19 mouse cellular contexts compared by ENCODE assay signal in genomic region chr4:53356374-53356773, GRCm38 (mm10).
DNase-seq lines count a peak whose midpoint lies in the region; ATAC-seq and TF ChIP-seq lines count a peak whose summit lies in the region.
"Had no signal": no experiment of that assay in that cellular context is flagged by ENCODE, and none has a peak within 500 bp of the region (broad histone marks: within the 10 kb centered on the region; RNA-seq: fewer than 3 reads in every experiment).

No protein-coding gene starts in this region.

- H3K4me1 ChIP-seq in forebrain, postnatal 0 days (ENCODE audit: insufficient read depth): no peaks in the 10 kb centered on the region
- peaks cover 16% of the 10 kb centered on the region for H3K4me1 ChIP-seq in forebrain, embryonic 10.5 days
- no peaks in the 10 kb centered on the region for H3K4me1 ChIP-seq in midbrain, postnatal 0 days (ENCODE audit: insufficient read depth, low read length)
- H3K4me1 ChIP-seq in midbrain, embryonic 15.5 days: 0 out of 2 replicates have a peak, but pooled peaks cover 2% of the 10 kb centered on the region
- H3K4me1 ChIP-seq in stomach, postnatal 0 days (replicated peaks; ENCODE audit: control insufficient read depth, insufficient read depth): no peaks in the 10 kb centered on the region

- no peak overlapping the region for H3K4me2 ChIP-seq in forebrain, postnatal 0 days (ENCODE audit: low read depth)
- no peak overlapping the region for H3K4me2 ChIP-seq in midbrain, postnatal 0 days (ENCODE audit: low read depth, low read length, poor library complexity, severe bottlenecking)
- H3K4me2 ChIP-seq in midbrain, embryonic 15.5 days: no peak overlapping the region
- no peak overlapping the region for H3K4me2 ChIP-seq in stomach, postnatal 0 days (replicated peaks; ENCODE audit: low read depth)
- H3K4me2 ChIP-seq: forebrain, embryonic 15.5 days; midbrain, embryonic 11.5 days had no signal

- no peak overlapping the region for H3K27ac ChIP-seq in forebrain, postnatal 0 days (ENCODE audit: low read depth, low read length)
- H3K27ac ChIP-seq in forebrain, embryonic 10.5 days: no peak overlapping the region
- H3K27ac ChIP-seq in layer of hippocampus, adult 2 months: peak overlapping the region; percentile 56
- no peak overlapping the region for H3K27ac ChIP-seq in midbrain, postnatal 0 days (ENCODE audit: low read depth, low read length)
- no peak overlapping the region for H3K27ac ChIP-seq in midbrain, embryonic 15.5 days
- no peak overlapping the region for H3K27ac ChIP-seq in stomach, postnatal 0 days (replicated peaks)
- H3K27ac ChIP-seq: forebrain, embryonic 15.5 days; liver, embryonic 14.5 days; macrophage had no signal

- H3K27me3 ChIP-seq in forebrain, postnatal 0 days (ENCODE audit: insufficient read depth, low read length): no peaks in the 10 kb centered on the region
- no peaks in the 10 kb centered on the region for H3K27me3 ChIP-seq in forebrain, embryonic 10.5 days (ENCODE audit: poor library complexity, severe bottlenecking)
- H3K27me3 ChIP-seq in midbrain, postnatal 0 days (ENCODE audit: insufficient read depth, low read length): no peaks in the 10 kb centered on the region
- H3K27me3 ChIP-seq in midbrain, embryonic 15.5 days (replicated peaks): no peaks in the 10 kb centered on the region
- H3K27me3 ChIP-seq in stomach, postnatal 0 days (ENCODE audit: control insufficient read depth, insufficient read depth, low read length): no peaks in the 10 kb centered on the region
- H3K27me3 ChIP-seq: CH12.LX; forebrain, embryonic 15.5 days had no signal

- TF ChIP-seq CTCF in forebrain, postnatal 0 days (IDR thresholded peaks at IDR 0.05; ENCODE audit: low read depth): peak; percentile 57
- TF ChIP-seq CTCF in layer of hippocampus, adult 2 months (conservative IDR thresholded peaks at IDR 0.05): peak; percentile 78
- TF ChIP-seq CTCF in midbrain, postnatal 0 days (IDR thresholded peaks at IDR 0.05): peak; percentile 62
- peak; percentile 45 for TF ChIP-seq CTCF in stomach, postnatal 0 days (IDR thresholded peaks at IDR 0.05; ENCODE audit: low read depth)

- peak; percentile 40; the same call in 1 of the 2 replicates for ATAC-seq in forebrain, postnatal 0 days
- ATAC-seq in midbrain, postnatal 0 days (ENCODE audit: low FRiP score): no peak
- no peak for ATAC-seq in midbrain, embryonic 15.5 days (replicated peaks)
- ATAC-seq in stomach, postnatal 0 days (ENCODE audit: low FRiP score, low TSS enrichment): no peak
- ATAC-seq: forebrain, embryonic 15.5 days had no signal

- H3K9me3 ChIP-seq in forebrain, postnatal 0 days (ENCODE audit: low read length): no peaks in the 10 kb centered on the region
- no peaks in the 10 kb centered on the region for H3K9me3 ChIP-seq in forebrain, embryonic 10.5 days
- H3K9me3 ChIP-seq in midbrain, postnatal 0 days (ENCODE audit: low read length): no peaks in the 10 kb centered on the region
- no peaks in the 10 kb centered on the region for H3K9me3 ChIP-seq in midbrain, embryonic 15.5 days
- no peaks in the 10 kb centered on the region for H3K9me3 ChIP-seq in stomach, postnatal 0 days (ENCODE audit: control insufficient read depth, low read length)
- H3K9me3 ChIP-seq: forebrain, embryonic 15.5 days had no signal

- no peak for TF ChIP-seq EP300 in stomach, postnatal 0 days (optimal IDR thresholded peaks at IDR 0.05)

- no peak overlapping the region for H3K9ac ChIP-seq in forebrain, postnatal 0 days
- no peak overlapping the region for H3K9ac ChIP-seq in midbrain, postnatal 0 days (replicated peaks; ENCODE audit: low read length, poor library complexity, severe bottlenecking)
- no peak overlapping the region for H3K9ac ChIP-seq in midbrain, embryonic 15.5 days
- H3K9ac ChIP-seq in stomach, postnatal 0 days (ENCODE audit: low read length): no peak overlapping the region
- H3K9ac ChIP-seq: forebrain, embryonic 15.5 days; liver, embryonic 14.5 days had no signal

- WGBS in forebrain, postnatal 0 days: 71% methylated on average over 2 of the region's 2 CpGs
- 86% methylated on average over 2 of the region's 2 CpGs for WGBS in forebrain, embryonic 10.5 days
- 74% methylated on average over 2 of the region's 2 CpGs for WGBS in midbrain, postnatal 0 days
- 73% methylated on average over 2 of the region's 2 CpGs for WGBS in midbrain, embryonic 15.5 days
- WGBS in stomach, postnatal 0 days: 71% methylated on average over 2 of the region's 2 CpGs

- no peaks in the 10 kb centered on the region for H3K36me3 ChIP-seq in forebrain, postnatal 0 days (ENCODE audit: insufficient read depth)
- H3K36me3 ChIP-seq in forebrain, embryonic 10.5 days (replicated peaks): no peaks in the 10 kb centered on the region
- no peaks in the 10 kb centered on the region for H3K36me3 ChIP-seq in midbrain, postnatal 0 days (ENCODE audit: insufficient read depth, low read length)
- no peaks in the 10 kb centered on the region for H3K36me3 ChIP-seq in midbrain, embryonic 15.5 days (replicated peaks)
- no peaks in the 10 kb centered on the region for H3K36me3 ChIP-seq in stomach, postnatal 0 days (ENCODE audit: control insufficient read depth, insufficient read depth, low read length)
- H3K36me3 ChIP-seq: forebrain, embryonic 15.5 days had no signal

- DNase-seq in forebrain, postnatal 0 days: peak; percentile 37
- no peak for DNase-seq in forebrain, embryonic 10.5 days (ENCODE audit: extremely low spot score, low spot score)
- DNase-seq in layer of hippocampus, adult 2 months (ENCODE audit: low spot score in 2 of 2): peak in 1 of 2 experiments; percentile 20
- no peak for DNase-seq in layer of hippocampus, postnatal 25 days (ENCODE audit: extremely low spot score in 1 of 2, low spot score in 1 of 2)
- DNase-seq in midbrain, postnatal 0 days (ENCODE audit: low spot score): no peak
- DNase-seq in stomach, postnatal 0 days (ENCODE audit: low spot score): no peak
- no peak for DNase-seq in adrenal gland, postnatal 14 days
- DNase-seq: adrenal gland, postnatal 36 days; cerebellum, postnatal 25 days; heart, postnatal 4 days; kidney, adult 8-10 months; right cerebral cortex, postnatal 4 days had no signal

- no peak overlapping the region for H3K4me3 ChIP-seq in forebrain, postnatal 0 days (ENCODE audit: low read depth, low read length)
- H3K4me3 ChIP-seq in forebrain, embryonic 10.5 days: no peak overlapping the region
- H3K4me3 ChIP-seq in layer of hippocampus, adult 2 months: no peak overlapping the region
- no peak overlapping the region for H3K4me3 ChIP-seq in midbrain, postnatal 0 days (ENCODE audit: low read depth, low read length)
- H3K4me3 ChIP-seq in midbrain, embryonic 15.5 days: no peak overlapping the region
- no peak overlapping the region for H3K4me3 ChIP-seq in stomach, postnatal 0 days (ENCODE audit: low read depth, low read length)
- H3K4me3 ChIP-seq: erythroblast, embryonic 14.5 days; forebrain, embryonic 15.5 days had no signal
